Mouse (Mus musculus): ENCODE measurements at regions not wholly inside any gene's neighbourhood (a gene's known extent, or its start where the extent isn't known, plus 50 kb on each side); places are given as distances from the start of the nearest gene placed in this dataset.

GRCm38 (mm10) chr17:15152996-15153735, 111.8 kb upstream of the Gm3448 start:
- Histone ChIP-seq H3K9me3 (replicated peaks) (no peaks in the 10 kb centered on the region), H3K9ac (no peak overlapping the region), H3K4me1 (replicated peaks) (peaks cover 9% of the 10 kb centered on the region), H3K27ac (0 out of 2 replicates have a peak overlapping the region, but pooled peaks have one; percentile 28), H3K36me3 (no peaks in the 10 kb centered on the region), H3K4me3 (no peak overlapping the region), H3K27me3 (no peaks in the 10 kb centered on the region), H3K4me2 (no peak overlapping the region)
- 63% methylated on average over 7 of the region's 7 CpGs for WGBS
- ATAC-seq (replicated peaks; ENCODE audit: insufficient number of reproducible peaks, insufficient read depth, low FRiP score, low read depth) = peak; percentile 51; the same call in 1 of the 2 replicates

GRCm38 (mm10) chr17:15152477-15152876, 111.1 kb upstream of the Gm3448 start:
- 0 out of 2 replicates have a peak overlapping the region, but pooled peaks have one; percentile 28 for H3K27ac ChIP-seq
- H3K9ac ChIP-seq = no peak overlapping the region
- H3K27me3 ChIP-seq = no peaks in the 10 kb centered on the region
- no peak for ATAC-seq (replicated peaks; ENCODE audit: insufficient number of reproducible peaks, insufficient read depth, low FRiP score, low read depth)
- no peaks in the 10 kb centered on the region for H3K36me3 ChIP-seq
- H3K4me2 ChIP-seq = no peak overlapping the region
- H3K4me3 ChIP-seq = no peak overlapping the region
- peaks cover 6% of the 10 kb centered on the region for H3K4me1 ChIP-seq (replicated peaks)
- 28% methylated on average over 7 of the region's 7 CpGs for WGBS
- no peaks in the 10 kb centered on the region for H3K9me3 ChIP-seq (replicated peaks)

- no peaks in the 10 kb centered on the region for H3K27me3 ChIP-seq
- no peak overlapping the region for H3K27ac ChIP-seq
- H3K4me2 ChIP-seq = no peak overlapping the region
- no peak for ATAC-seq (replicated peaks; ENCODE audit: insufficient number of reproducible peaks, insufficient read depth, low FRiP score, low read depth)
- H3K9ac ChIP-seq = no peak overlapping the region
- no peaks in the 10 kb centered on the region for H3K9me3 ChIP-seq (replicated peaks)
- WGBS = 60% methylated on average over 3 of the region's 3 CpGs
- no peak overlapping the region for H3K4me3 ChIP-seq
- H3K36me3 ChIP-seq = no peaks in the 10 kb centered on the region
- H3K4me1 ChIP-seq (replicated peaks) = peaks cover 6% of the 10 kb centered on the region
Measured at GRCm38 (mm10) chr17:15151695-15152094, 110.4 kb upstream of the Gm3448 start.

GRCm38 (mm10) chr17:15146607-15147006, 105.3 kb upstream of the Gm3448 start:
- WGBS = 24% methylated on average over 7 of the region's 7 CpGs
- H3K27me3 ChIP-seq = no peaks in the 10 kb centered on the region
- H3K4me2 ChIP-seq = no peak overlapping the region
- H3K9me3 ChIP-seq (replicated peaks) = no peaks in the 10 kb centered on the region
- no peak for ATAC-seq (replicated peaks; ENCODE audit: insufficient number of reproducible peaks, insufficient read depth, low FRiP score, low read depth)
- no peak overlapping the region for H3K9ac ChIP-seq
- no peaks in the 10 kb centered on the region for H3K36me3 ChIP-seq
- H3K4me3 ChIP-seq = no peak overlapping the region
- H3K4me1 ChIP-seq (replicated peaks) = no peaks in the 10 kb centered on the region
- no peak overlapping the region for H3K27ac ChIP-seq

GRCm38 (mm10) chr17:15145191-15145968, 104.0 kb upstream of the Gm3448 start:
- Histone ChIP-seq H3K9ac (no peak overlapping the region), H3K4me3 (no peak overlapping the region), H3K27ac (no peak overlapping the region), H3K4me2 (no peak overlapping the region), H3K36me3 (no peaks in the 10 kb centered on the region), H3K27me3 (no peaks in the 10 kb centered on the region), H3K9me3 (replicated peaks) (no peaks in the 10 kb centered on the region), H3K4me1 (replicated peaks) (no peaks in the 10 kb centered on the region)
- 82% methylated on average over 14 of the region's 14 CpGs for WGBS
- ATAC-seq (replicated peaks; ENCODE audit: insufficient number of reproducible peaks, insufficient read depth, low FRiP score, low read depth) = no peak

- no peaks in the 10 kb centered on the region for H3K9me3 ChIP-seq (replicated peaks)
- H3K36me3 ChIP-seq = no peaks in the 10 kb centered on the region
- no peak overlapping the region for H3K9ac ChIP-seq
- no peaks in the 10 kb centered on the region for H3K27me3 ChIP-seq
- WGBS = 40% methylated on average over 4 of the region's 4 CpGs
- no peak overlapping the region for H3K27ac ChIP-seq
- H3K4me1 ChIP-seq (replicated peaks) = no peaks in the 10 kb centered on the region
- no peak overlapping the region for H3K4me2 ChIP-seq
- H3K4me3 ChIP-seq = no peak overlapping the region
- ATAC-seq (replicated peaks; ENCODE audit: insufficient number of reproducible peaks, insufficient read depth, low FRiP score, low read depth) = no peak
Measured at GRCm38 (mm10) chr17:15140391-15140790, 99.1 kb upstream of the Gm3448 start.

All from heart, embryonic 15.5 days (tissue).